Mouse (Mus musculus) megakaryocyte, adult 5-6 weeks (primary cell): ENCODE measurements around the gene Gm14214. TPM values are rescaled to one million over a fixed set of nuclear protein-coding genes. Genes with fewer than 3 reads are reported as not detected.

Experiments used
- ATAC-seq: 2 replicates; pipeline ENCODE4 v1.8.0; 2016; ENCODE audit warnings: mild to moderate bottlenecking, inconsistent platforms; ENCODE audit not compliant: poor library complexity, severe bottlenecking
- total RNA-seq, 2 experiments: library from RNA; stranded (forward) in 1 of 2; stranded (reverse) in 1 of 2; fragments of 153-499, 151-499 nt in 1 of 2; fragments of 221-1000, 200-1000 nt in 1 of 2; gene quantifications; 2 replicates each; pipeline versions ENCODE4 v1.2.3 to v1.2.4; 2015 to 2017

The Gm14214 gene
- total RNA-seq (2015) (not detected in 2 replicates), total RNA-seq (2017) (not detected in 2 replicates)

DNA sequence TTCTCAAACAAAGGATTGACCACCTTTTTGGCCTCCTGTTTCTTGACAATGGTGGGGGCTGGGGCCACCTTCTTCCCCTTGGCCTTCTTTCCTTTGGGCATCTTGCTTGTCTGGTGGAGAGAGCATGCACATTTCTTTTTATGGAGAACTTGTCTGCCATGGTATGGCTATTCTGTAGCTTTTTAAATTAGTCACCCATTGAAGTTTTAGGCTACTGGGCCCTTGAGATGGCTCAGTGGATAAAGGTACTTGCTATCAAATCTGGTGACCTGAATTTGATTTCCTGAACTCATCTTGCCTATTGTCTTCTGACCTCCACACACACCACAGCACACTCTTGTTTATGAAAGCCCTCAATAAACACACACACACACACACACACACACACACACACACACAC lies at the start of gene Gm14214:
TSS of gene Gm14214 (minus strand) at position 101 of the 400 bp plus-strand sequence.
- no peak for ATAC-seq

DNA sequence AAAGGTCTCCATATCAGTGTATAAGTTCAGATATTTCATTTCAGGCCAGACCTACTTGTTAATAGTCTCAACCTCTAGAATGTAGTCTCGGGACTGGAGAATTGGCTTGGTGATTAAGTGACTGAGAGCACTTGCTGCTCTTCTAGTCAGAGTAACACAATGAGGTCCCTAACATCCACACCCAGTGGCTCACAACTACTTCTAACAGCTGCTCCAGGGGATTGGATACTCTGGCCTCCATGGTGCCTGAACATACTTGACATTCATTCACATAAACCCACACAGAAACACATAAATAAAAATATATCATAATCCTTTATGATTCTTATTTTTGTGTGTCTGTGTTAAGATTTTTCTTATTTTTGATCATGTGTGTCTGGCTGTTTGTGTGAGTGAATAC lies 48.8 kb upstream of the Gm14214 start:
- ATAC-seq, result no peak

DNA sequence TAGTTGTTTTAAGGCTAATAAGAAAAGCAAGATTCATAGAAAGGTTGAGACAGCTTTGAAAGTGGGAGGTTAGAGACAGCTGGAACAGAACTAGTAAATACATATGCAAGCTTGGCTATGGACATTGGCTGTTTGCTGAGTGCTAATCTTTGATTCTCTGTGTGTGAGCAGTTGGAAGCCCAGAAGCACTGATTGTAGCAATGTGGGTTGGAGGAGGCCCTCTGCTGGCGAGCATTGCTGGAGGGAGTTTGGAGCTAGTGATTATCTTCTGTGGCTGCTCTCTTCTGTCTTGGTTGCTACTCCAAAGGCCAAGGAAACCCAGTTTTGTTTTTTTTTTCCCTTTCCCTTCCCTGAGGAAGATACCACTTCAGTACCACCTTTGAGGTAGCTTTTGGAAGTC lies 48.0 kb upstream of the Gm14214 start:
- ATAC-seq, result 0 out of 2 replicates have a peak, but pooled peaks have one; percentile 24

DNA sequence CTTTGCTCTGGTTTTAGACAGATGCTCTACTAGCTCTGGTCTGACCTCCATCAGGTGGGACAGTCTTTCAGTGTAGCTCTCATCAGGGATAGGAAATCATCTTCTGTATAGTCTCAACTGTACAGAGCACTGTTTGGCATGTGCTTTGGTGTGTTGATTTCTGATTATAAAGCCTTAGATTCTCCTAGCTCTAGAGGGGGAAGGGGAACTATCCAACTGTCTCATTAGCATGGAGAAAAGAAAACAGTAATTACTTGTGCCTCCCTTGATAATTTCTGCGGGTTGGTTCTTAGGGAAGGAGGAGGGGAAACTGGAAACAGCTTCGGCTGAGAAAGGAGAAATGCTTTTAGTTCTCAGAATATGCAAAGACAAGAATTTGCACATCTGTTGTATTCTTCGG lies 47.3 kb upstream of the Gm14214 start:
- no peak for ATAC-seq

DNA sequence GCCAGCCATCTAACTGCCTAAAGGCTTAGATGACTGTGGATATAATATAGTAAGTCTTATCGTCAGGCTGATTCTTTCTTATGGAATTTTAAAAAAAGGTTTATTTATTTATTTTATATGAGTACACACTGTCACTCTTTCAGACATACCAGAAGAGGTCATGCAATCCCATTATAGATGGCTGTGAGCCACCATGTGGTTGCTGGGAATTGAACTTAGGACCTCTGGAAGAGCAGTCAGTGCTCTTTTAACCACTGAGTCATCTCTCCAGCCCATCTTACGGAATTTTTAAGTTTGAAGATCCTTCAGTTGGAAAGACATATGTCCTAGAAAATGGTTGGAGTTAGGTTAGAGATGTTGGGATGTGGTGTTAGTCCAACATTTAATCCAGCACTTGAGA lies 43.6 kb upstream of the Gm14214 start:
- no peak for ATAC-seq

DNA sequence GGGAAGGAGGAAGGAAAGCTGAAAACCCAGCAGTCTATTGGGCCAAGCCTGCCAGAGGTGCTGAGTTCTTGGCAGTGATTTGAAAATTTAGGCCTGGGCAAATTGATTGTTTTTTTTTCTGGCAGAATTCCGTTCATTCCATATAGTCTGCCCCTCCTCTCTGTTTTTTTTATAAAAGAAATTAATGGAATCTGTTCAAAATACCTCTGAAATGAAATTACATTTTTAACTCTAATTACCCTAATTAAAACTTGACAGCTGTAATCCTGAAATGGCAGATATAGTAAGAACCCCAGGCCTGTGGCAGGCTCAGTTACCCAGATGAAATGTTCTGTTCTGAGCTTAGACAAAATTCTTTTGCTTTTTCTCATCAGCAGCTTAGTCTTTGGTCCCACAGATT lies 41.0 kb upstream of the Gm14214 start:
- ATAC-seq, result no peak

DNA sequence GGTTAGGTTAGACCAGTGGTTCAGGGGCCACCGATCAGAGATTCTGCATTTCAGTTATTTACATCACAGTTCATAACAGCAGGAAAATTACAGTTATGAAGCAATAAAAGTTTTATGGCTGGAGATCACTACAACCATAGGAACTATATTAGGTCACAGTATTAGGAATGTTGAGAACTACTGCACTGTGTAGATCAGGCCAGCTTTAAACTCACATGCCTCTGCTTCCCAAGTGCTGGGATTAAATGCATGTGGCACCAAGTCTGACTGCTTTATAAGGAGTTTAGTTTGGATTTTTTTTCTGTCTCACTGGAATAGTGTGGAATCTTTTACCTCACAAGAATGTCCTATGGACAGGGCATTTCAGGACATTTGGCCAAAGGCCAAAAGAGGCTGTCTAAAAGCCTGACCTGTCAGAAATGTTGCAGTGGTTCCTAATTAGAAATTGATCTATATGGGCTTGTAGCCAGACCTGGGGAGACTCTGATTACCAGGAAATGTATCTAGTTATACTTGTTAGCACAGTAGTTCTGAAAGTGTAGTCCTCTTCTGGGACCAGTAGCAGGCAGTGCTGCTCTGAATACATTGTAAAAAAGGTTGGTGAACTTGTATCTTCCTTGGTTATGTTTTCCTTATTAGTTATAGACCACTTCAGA lies 39.4 kb upstream of the Gm14214 start:
- ATAC-seq, result no peak

DNA sequence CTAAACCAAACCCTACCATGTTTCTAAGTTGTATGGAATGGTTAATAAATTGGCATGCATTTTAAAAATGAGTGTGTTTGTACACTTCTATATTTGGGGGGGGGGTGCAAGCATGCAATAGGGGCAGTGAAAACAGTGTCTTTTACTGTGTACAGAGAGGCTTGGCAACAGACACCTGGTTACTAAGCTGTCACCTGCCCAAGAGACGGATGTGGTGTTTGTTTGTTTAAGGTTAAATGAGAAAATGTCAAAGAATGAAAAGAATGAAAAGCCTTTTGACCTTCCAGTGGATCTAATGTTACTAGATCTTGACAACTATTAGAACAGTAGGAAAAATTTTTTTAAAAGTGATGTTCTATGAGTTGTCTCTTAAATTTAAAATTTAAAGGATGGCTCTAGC lies 37.9 kb upstream of the Gm14214 start:
- ATAC-seq, result no peak

DNA sequence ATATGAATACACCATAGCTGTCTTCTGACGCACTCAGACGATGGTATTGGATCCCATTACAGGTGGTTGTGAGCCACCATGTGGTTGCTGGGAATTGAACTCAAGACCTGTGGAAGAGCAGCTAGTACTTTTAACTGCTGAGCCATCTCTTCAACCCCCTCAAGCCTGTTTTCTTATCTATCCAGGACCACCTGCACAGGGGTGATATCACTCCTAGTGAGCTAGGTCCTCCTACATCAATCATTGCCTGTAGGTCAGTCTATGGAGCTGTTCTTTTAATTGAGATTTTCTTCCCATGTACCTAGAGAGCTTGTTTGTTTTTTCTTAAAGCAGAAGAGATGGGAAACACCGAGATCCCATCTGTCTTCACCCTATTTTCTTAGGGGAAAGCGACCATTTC lies 34.0 kb upstream of the Gm14214 start:
- no peak for ATAC-seq

DNA sequence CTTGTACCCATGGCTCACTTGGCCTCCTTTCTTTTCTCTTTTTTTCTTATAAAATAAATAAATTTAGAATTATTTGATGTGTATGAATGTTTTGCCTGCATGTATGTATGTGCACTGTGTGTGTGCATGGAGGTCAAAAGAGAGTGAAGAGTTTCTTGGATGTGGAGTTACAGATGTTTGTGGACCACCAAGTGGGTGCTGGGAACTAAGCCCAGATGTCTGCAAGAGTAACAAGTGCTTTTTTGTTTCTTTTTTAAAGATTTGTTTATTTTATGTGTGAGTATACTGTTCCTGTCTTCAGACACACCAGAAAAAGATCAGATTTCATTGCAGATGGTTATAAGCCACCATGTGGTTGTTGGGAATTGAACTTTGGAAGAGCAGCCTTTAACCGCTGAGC lies 33.5 kb upstream of the Gm14214 start:
- no peak for ATAC-seq

DNA sequence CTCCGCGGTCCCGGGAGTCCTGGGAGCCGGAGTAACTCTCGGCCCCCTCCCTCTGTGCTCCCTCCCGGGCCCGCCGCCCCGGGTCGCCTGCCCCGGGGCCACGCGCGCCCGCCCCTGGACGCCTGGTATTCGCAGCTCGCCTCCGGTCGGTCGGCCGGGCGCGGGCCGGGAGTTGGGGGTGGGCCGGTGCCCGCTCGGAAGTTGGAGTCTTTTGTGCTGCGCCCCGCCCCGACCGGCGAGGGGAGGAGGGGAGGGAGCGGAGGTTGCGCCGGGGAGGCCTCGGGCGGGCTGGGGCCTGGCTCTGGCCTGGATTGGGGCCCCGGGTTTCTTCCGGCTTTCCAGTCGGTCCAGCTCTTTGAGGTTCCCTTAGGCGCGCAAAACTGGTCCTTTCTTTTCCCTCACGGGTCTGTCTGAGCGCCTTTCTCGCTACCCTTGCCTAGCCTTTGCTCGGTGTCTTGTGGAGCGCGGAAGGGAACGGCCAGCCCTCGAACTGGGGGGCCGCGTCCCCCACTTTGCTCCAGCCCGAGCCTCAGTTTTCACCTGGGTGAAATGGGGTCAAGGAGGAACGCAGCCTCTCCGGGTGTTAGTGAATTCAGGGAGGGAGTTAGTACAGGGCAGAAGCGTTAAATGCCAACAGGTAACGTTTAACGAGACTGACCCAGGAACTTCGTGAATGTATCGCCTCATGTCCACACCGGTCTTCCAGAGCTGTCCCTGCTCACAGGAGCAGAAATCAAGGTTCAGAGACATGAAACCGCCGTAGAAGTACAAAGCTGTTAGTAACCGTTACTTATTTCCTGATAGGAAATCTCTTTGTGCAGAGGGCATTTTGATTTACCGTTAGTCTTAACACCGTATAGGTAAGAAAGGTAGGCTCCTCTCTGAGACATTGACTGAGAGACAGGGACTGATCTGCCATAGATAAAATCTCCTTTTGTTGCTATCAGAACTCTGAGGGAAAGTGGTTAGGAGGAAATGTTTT lies 22.1 kb upstream of the Gm14214 start:
- peak; percentile 45 for ATAC-seq

DNA sequence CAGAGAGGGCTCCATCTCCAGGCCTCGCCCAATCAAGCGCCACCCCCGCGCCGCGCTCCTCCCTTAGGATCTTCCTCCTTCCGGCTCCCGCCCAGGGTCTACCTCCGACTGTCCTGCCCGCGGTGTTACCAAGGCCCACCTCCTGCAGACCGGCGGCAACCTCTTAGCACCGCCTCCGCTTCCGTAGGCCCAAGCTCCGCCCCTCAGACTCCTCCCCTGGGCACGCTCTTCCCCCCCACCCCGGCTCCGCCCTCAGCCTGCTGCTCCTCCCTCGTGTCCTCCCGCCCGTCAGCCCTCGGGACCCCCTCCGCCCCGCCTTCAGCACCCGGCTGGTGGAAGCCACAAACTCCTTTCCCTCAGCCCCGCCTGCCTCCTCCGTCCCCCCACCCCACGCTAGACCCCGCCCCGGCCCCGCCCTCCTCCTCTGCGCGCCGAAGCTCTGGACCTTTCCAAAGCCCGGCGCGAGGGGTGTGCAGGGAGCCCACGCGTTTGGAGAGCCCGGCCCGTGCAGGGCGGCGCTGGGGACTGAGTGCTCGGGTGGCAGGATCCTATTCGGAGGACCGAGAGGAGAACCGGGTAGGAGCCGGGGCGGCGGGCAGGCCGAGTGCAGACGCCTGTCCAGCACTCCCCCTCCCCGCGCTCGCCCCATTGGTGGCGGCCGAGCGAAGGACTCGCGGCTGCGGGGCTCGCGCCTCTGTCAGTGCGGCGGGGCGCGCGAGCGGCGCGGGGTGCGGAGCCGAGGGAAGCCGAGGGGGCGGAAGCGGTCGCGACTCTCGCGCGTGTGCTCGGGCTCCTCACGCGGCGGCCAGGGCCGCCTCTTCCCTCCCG lies 21.0 kb upstream of the Gm14214 start, which contains the start of the genes Raly and a:
TSS of gene Raly (plus strand) at position 441 of the 828 bp plus-strand sequence.
TSS of gene a (plus strand) at position 747 of the 828 bp plus-strand sequence.
- peak; percentile 90 for ATAC-seq

DNA sequence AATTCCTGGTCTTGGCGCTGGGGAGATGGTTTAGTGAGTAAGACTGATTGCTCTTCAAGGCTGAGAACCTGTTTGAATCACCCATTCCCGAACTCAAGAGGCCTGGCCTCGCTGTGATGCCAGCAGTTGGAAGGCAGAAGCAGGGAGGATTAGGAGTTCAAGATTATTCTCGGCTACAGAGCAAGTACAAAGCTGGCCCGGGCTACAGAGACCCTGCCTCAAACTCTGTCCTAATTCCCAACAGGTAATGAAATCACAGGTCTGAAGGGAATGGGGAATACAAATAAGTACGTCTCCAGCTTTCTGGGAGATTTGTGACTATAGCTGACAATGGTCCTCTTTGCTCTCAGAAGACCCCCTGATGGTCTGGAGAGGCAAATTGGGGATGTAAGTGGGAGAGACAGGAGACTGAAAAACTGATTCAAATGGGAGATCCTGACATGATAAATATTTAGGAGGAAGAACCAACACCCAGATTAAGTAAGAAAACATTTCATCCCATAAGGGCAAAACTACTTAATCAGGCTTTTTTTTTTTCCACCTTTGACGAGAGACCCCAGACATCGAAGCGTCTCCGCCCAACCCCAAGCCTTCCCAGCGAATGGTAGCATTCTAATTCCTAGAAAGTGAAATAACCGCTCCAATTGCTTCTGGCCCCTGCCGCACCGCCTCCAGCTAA lies 20.3 kb upstream of the Gm14214 start:
- no peak for ATAC-seq

DNA sequence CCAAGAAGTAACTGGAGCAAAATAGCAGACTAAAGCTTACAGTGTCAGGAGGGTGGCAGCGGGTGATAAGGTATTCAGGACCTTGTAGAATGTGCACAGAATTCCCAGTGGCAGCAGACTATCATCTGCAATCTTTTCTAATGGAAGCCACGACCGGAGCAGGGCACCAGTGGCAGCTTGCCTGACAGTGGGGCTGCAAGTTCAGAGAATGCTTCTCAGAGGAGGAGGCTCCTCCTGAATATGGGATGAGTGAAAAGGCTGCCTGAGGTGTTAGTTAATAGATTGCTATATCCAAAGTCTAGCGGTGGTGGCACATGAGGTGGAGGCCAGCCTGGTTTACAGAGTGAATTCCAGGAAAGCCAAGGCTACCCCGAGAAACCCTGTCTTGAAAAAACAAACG lies 19.6 kb upstream of the Gm14214 start:
- no peak for ATAC-seq

DNA sequence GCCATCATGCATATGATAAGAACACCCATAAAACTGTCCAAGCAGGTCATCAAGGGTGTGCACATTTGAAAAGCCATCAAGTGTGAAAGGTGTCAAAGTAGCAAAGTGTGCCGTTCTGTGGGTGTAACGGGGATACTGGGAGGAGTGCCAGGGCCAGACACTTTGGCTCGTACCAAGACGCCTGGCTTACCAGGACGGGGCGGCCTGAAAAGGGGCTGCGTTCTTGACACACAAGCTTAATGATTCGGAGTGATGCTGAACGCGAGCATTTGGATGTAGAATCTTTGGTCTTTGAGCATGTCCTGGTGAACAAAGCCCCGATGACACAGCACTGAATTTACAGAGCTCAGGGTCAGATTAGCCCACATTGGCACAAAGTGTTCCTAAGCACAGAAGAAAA lies 16.9 kb upstream of the Gm14214 start:
- ATAC-seq, result no peak

DNA sequence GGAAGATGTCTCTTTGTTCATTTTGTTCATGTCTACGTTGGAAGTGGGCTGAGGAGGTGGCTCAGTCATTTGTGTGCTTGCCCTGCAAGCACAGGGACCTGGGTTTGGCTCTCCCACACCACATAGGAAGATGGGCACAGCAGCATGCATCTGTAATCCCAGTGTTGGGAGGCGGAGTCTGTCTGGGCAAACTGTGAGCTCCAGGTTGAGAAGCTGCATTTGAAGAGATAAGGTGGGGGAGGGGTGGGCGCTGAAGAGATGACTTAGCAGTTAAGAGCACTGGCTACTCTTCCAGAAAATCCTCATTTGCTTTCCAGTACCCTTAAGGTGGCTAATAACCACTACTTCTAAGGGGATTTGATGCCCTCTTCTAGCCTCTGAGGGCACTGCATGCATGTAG lies 16.4 kb upstream of the Gm14214 start:
- ATAC-seq, result no peak

DNA sequence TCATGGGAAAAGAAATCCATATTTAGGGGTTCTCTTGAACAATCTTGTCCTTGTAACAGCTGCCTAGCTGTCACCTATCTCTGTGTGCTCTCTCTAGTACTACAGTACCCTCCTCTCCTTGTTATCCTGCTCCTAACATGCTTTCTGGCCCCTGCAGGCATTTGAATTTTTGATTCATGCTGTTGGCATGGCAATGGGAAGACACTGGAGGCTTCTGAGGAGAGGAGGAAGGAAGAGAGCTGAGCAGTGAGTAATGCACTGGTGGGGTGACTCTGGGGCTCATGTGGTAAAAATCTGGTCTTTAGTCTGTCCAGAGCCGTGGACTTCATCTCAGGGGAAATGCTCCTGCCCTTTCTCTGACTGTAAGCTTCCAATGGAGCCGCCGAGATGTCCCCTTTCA lies 15.5 kb upstream of the Gm14214 start:
- no peak for ATAC-seq

DNA sequence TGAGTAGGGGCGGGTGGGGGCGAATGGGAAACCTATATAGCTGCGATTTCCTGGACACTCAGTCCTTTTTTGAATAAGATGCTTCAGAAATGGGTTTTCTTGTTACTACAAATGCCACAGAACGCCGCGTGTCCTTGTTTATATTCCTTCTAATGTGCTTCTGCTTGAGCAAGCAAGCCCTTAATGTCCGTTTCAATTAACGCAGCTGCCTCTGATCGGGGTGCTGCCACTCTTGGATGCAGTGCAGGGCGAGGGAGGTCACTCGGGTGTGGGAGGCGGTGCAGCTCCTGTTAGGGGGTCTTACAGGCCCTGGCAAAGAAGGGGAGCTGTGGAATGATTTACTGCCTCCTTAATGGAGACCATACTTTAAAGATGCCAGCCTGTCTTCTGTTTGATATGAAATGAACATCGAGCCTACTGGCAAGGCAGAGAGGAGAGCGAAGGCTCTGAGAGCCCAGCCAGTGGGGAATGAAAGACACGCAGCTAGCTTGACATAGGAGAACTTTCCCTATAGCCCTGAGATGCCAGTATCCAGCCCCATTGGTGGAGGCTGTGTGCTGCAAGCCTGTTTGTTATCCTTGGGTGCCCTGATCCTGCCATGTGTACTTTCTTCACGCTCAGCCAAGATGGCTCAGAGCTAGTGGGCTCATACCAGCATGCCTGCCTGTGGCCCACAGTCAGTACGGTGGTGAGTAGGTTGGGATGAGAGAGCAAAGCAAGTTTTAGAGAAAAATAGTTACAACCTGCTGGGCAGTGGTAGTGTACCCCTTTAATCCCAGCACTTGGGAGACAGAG lies 13.2 kb upstream of the Gm14214 start:
- no peak for ATAC-seq

DNA sequence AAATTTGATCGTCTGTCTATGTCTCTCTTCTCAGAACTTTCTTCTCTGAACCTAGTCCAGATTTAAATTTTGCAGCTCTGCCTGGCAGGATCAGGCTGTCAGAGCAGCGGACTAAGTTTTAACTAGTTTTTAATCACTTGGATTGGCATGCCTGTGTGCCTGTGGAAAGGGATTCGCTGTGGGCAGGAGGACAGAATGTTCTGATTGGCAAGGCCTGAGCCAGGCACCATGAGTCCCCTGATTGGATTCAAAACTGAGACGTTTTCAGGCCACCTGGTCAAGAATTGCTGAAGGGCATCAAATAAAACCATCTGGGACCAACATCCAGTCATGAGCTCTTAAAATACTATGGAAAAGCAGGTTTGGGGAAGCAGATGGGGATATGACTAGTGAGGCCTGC lies 12.5 kb upstream of the Gm14214 start:
- no peak for ATAC-seq

DNA sequence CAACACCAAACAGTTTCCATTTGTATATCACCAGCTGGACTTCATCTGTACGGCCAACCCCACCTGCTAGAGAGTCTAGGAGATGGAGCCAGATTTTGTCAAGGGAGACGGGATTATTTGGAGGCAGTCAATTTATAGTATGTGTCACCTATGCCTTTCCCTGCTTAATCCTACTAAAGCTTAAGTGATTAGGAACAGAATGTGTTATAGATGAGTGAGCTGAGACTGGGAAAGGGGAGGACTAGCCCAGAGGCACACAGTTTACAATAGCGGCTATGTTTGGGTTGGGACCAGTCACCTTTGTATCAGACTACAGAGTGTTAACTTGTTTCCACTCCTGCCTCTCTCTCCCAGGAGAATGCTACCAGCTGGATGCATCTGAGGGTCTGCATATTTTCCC lies 9.8 kb upstream of the Gm14214 start:
- no peak for ATAC-seq
